Mouse (Mus musculus) CD4-positive, CD25-positive, alpha-beta regulatory T cell, adult 4 months (primary cell): ENCODE measurements around the gene Npm3. TPM values are rescaled to one million over a fixed set of nuclear protein-coding genes. Genes with fewer than 3 reads are reported as not detected.

Source experiments
- ATAC-seq: one replicate; pipeline ENCODE4 v1.8.0; 2017
- polyA plus RNA-seq, 2 experiments: library from polyadenylated mRNA; unstranded; fragments of 100-300 nt; shearing (Covaris generic); gene quantifications; one replicate each; pipeline ENCODE4 v1.2.1; 2017

The Npm3 gene
- polyA plus RNA-seq: 10 to 100 TPM; 11.9 to 37.1 TPM

DNA sequence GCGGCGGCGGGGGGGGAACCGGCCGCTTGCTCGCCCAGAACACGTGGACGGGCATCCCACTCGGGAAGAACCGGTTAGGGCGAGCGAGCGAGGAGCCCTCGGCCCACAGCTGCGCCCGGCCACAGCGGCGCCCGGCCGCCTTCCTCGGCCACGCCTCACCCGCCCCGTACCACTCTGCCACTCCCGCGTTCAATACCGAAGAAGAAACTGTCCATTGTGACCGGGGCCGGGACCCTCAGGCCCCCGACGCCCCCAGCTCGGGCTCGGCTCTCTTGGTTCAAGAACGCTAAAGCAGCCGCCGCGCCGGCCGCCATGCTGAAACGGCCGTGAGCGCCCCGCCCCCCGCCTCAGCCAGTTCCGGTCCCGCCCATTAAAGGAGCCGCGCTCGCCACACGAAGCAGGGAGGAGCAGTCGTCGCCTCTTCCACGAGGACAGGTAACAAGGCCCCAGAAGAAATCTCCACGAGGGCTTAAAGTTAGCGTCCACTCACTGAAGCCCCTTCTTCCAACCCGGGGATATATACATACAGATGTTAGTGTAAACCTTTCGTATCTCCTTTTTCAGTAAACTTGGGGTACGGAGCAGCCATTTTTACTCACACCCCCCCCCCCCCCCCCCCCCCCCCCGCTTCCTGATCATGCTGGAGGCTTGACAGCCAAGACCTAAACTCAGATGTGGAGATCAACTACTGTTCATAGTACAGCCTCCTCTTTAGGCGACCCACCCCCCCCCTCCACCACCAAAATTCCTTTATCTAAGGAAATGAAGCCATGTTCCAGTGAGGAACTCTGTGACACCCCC, at the start of gene Npm3:
Gene Npm3, minus strand, starts transcription at position 349 of the 801 bp plus-strand sequence.
- peak; percentile 82 for ATAC-seq

DNA sequence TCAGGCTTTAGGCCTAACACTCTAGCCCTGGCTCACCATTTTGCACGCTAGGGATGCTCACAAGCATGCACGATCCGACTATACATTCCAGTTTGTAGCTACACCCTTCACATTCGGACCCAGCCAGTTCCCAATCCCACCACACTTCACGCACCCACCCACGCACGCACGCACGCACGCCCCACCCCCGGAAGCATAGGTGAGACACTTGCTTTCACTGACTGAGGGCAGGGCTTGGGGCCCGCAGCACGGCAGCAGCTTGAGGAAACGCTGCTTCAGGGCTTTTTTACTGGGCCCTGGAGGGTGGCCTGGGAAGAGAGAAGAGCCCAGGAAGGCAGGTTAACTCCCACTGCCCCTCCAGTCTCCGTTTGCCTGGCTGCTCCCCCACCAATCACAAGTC, 47.5 kb upstream of the Npm3 start:
- peak; percentile 71 for ATAC-seq

DNA sequence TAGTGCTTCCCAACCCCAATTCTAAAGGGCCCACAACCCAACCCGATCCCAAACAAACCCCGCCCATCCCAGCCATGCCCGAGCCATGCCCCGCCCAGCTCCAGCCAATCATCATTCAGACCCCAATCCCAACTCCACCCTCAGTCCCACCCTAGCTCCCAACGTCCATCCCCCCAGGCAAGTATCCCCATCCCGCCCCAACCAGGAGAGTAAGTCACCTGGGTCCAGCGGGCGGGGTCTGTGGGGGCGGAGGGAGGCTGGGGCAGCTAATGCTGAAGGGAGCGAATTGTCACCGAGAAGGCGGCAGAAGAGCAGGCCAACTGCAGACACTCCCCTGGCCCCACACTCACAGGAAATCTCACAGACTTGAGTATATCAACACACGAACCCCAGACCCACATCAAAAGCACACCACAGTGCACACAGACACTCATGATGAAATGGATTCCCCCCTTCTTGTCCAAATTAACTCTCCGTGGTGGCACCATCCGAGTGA, 46.7 kb upstream of the Npm3 start:
- peak; percentile 88 for ATAC-seq

DNA sequence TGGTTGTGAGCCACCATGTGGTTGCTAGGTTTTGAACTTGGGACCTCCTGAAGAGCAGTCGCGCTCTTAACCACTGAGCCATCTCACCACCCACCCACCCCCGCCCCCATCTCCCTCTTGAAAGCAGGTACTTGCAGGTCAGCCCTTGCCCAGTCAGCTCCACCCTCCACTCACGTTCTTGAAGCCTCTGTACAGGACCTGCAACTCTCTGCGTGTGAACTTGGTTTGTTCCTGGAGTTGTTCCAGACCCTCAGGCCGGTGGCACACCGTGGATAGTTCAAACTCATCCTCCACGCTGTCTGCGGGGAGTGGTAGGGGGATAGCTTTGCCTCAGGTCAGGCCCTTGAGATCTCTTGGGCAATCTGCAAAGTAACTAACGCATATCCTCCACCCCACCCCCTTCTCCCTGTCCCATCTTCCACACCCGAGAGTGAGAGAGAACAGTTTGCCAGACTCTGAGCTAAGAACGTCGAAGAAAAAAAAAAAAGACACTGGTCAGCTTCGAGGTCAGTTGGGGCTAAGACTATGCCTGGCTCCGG, 46.1 kb upstream of the Npm3 start:
- no peak for ATAC-seq

DNA sequence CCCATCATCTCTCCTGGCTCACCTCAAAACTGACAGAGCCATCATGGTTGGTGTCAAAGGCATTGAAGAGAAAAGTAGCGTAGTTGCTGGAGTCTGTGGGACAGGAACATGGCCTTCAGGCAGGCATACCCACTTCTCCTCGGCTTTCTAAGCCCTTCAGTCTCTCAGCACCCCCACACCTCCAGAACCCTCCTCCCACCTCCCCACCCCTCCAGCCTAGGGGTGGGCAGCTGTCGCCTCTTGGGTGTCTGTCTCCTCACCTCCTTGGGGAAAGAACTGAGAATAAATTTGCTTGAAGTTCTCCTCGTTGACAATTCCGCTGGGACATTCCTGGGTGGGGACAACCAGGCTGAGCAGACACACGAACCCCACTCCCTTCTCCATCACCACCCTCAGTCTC, 45.3 kb upstream of the Npm3 start:
- no peak for ATAC-seq

DNA sequence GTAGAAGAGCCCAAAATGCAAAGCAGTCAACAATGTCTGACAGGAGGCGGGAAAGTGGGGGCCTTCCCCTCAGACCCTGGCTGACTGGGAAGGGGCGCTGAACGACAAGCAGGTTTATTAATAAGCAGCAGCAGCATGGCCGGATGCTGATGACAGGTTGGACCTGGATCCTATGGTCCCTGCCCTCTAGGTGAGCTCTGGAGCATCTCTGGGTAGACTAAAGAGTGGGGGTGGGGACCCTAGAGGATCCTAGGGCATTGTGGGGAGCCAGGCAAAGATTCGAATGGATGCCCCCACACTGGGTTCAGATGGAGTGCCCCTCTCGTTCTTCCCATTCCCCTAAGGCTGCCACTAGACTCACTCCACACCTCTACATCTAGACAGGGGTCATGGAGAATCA, 43.0 kb upstream of the Npm3 start:
- no peak for ATAC-seq

DNA sequence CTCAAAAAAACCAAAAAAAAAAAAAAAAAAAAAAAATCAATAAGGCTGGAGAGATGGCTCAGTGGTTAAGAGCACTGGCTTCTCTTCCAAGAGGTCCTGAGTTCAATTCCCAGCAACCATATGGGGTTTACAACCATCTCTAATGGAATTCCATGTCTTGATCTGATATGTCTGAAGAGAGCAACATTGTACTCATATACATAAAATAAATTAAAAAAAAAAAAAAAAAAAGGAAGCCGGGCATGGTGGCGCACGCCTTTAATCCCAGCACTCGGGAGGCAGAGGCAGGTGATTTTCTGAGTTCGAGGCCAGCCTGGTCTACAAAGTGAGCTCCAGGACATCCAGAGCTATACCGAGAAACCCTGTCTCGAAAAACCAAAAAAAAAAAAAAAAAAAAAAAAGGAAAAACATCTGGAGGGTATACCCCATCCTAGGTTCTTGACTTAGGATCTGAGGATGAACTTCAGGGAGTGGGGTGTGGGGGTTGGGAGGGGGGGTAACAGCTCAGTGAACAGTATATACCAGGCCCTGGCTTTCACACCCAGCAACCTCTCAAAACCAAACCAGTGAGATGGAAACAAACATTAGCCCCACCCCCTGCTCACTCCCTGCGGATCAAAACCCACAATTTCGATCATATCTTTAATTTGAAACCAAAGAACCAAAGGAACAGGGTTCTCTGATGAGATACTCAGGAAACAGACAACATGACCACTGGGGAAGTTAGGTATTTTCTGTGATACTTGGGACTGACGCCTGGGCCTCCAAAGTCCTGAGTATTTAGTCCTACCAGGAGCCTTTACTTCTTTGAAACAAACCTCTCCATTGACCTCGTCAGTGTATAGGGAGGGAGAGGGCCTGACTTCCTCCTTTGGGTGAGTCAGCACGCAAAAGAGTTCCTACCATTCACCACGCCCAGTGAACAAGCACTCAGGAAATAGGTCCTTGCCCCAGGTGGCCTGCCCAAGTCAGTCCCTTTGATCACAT, 40.8 kb upstream of the Npm3 start:
- ATAC-seq: peak; percentile 87

DNA sequence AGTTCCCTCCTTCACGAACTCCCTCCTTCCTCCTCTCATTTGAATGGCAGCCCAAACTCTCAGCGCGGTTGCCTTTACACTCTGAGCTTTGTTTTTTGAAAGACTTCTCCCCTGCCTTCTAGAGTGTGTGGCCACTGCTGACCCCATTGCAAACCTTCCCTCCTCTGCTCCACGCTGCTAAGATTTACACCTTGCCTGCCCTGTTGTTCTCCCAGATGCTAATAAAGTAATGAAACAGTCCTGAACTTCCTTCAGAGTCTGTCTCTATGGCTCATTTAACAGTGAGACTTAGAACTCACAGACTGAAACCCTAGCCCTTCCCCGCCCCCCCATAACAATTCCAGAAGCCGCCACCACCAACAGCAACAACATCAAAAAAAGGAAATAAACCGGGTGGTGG, 40.0 kb upstream of the Npm3 start:
- no peak for ATAC-seq

DNA sequence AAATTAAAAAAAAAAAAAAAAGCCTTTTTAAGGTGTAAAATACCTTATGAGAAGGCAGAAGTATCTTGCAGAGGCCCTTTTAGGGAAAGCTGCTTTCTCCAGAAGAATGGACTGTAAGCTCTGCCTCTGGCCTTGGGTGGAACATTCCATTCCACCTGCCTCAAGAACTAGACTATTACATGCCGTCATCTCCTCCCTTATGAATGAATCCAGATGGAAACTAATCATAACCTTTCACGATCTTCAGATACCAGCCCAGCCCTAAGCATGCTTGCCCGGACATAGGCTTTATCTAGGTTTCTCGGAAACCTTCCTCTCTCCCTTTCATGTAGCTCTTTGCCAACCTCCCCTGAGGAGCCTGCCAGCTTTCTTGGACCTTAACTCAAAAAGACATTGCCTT, 38.9 kb upstream of the Npm3 start:
- ATAC-seq: no peak

DNA sequence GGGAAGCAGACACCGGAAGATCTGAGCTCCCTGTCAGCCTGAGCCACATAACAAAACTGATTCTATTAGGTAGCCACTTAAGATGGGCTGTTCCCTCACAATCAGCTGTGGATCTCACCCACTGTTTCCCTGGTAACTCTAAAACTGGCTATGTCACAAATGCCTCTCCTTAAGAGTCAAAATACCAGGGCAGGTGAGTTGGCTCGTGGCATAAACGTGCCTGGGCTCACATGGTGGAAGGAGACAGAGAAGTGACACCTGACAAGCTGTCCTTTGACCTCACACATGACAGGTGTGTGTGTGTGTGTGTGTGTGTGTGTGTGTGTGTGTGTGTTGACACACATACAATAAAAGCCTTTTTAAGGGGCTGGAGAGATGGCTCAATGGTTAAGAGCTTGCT, 38.1 kb upstream of the Npm3 start:
- ATAC-seq: no peak

DNA sequence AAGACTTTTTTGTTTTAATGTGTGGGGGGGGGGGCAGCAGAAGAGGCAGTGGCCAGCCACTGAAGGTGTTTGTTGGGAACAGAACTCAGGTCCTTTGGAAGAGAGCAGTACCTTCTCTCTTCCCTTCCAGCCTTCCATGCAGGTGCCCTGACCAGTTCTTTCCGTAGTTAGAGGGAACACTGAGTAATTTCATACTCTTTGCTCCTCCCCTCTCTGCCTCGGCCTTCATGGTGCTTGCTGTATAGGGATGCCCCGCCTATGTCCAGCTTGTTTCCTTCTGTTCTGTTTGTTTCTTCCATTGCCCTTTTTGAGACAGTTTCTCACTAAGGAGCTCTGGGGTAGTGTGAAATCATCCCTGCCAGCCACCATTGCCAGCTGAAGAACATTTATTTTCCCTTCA, 36.1 kb upstream of the Npm3 start:
- ATAC-seq: no peak

DNA sequence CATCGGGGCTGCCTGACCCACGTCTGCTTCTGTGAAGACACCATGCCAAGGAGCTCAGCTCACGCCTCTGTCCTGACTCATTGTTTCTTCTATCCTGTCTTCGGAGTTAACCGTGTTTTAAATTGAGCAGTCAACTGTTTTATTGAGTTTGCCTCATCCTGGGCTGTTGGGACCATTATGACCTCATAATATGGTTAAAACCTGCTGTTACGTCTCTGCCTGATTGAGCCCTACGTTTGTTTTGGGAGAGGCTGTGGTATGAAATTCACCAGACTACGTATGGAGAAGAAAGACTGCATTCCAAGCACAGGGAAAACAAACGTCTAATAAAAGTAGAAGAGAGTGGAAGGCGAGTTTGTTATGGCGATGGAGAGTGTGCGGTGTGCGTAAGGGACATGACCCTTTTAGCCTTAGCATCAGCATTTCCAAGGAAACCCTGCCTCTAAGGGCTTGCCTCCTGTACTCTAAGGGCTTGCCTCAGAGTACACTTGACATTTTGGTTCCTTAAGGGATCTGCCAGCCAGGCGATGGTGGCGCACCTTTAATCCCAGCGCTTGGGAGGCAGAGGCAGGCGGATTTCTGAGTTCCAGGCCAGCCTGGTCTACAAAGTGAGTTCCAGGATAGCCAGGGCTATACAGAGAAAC, 34.7 kb upstream of the Npm3 start:
- peak; percentile 1 for ATAC-seq

DNA sequence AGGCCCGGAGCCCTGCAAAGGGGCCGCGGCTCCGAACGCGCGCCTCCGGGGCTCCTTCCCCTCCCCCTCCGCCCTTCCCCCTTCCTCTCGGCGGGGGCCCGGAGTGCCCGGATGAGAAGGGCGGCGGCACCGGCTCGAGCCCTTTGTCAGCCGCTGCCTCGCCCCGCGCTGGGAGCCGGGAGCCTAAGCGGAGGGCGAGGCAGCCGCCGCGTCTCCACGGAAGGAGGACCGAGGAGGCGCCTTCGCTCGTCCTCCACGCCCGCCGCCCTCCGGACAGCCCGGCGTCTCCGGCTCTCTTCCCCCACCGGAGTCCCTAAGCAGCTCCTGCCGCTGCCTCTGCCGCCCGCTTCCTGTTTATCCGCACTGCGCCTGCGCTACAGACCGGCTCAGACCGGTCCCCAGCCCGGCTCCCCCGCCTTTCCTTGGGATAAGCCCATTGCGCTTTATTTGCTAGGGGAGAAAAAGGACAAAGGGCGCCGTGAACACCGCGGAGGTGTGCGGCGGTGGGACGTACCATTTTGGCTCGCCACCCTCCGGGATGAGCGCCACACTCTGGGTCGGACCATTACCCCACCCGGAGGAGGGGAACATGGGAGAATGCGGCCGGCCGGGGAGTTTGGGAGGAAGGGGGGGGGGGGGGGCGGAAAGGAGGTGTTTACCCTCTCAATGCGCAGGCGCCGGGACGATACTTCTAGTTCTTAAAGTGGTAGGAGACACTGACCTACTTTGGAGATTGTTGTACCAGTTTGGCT, 34.0 kb upstream of the Npm3 start, which contains the start of gene Mgea5:
Gene Mgea5, minus strand, starts transcription at position 657 of the 752 bp plus-strand sequence.
- peak; percentile 95 for ATAC-seq

DNA sequence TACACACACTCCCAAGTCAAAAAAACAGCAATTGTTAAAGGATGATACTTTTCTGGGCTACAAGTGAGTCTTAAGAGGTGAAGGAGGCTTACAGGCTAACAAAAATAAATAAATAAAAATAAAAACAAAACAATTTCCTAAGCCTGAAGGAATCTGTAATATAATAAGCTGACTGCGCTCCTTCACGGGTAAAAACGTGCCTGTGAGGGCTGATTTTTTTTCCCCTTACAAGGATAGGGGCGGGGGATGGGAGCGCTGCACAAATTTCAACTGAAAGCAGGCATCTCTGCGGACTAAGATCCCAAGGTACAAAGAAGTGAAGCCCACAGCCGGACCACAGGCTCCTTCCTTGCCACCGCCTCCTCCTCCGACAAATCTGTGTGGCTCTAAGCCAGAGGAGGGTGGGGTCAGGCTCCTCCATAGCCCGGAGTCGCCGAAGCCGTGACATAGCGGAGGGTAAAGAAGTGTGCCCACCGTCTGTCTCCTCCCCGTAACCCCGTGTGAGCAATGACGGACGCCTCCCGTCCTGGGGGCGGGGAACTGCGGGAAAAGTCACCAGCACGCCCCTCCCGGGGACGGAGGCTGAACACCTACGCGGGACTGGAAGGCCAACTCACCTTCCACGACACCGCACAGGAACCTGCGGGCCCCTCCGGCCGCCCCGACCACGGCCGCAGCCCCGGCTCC, 33.1 kb upstream of the Npm3 start:
- no peak for ATAC-seq

DNA sequence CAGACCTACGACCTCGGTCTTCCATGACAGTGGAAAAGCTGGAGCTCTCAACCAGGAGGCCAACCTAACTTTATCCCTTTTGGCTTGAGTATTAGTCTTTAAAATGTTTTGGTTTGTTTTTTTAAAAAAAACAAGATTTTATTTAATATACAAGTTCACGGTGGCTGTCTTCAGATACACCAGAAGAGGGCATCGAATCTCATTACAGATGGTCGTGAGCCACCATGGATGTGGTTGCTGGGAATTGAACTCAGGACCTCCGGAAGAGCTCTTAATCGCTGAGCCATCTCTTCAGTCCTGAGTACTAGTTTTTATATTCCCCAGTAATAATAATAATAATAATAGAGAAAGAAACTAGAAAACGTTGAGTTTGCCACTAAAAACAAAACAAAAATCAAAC, 32.3 kb upstream of the Npm3 start:
- no peak for ATAC-seq

DNA sequence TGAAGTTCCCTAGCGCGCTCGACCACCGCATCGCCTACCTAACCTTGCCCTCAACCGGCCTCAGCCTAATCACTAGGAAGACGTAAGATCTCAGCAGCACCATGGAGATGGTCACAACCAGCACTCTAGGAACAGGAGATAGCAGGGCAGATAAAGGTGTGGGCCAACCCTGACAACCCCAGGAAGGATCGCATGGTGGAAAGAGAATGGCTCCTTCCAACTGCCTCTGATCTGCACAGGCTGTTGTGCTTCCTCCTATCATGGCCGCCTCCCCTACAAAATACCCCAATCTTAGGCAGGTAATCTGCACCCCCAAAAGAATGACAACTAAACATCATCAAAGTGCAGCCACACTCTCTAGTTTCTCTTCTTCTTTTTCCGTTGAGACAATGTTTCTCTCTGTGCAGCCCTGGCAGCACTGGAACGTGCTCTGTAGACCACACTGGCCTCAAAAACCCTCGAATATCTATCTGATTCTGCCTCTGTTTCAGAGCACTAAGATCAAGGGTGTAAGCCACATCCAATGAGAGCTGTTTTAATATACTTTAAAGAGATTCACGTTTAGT, 31.0 kb upstream of the Npm3 start:
- ATAC-seq: no peak

DNA sequence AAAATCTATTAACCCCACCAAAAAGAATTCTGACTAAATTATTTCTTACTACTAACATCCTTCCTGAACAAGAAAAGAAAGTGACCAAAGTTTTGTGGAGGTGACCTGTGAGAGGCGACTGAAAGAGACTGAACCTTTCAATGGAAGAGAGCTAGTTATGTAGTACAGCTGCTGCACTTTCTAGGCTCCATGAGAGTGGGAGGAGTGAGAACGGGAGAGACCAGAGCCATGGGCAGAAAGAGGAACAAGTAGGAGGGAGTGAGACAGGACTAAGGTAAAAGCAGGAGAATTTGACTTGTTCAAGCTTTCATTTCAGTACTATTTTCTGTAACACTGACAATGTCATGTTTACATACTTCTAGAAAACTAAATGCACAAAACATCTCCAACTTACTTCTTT, 26.1 kb upstream of the Npm3 start:
- no peak for ATAC-seq

DNA sequence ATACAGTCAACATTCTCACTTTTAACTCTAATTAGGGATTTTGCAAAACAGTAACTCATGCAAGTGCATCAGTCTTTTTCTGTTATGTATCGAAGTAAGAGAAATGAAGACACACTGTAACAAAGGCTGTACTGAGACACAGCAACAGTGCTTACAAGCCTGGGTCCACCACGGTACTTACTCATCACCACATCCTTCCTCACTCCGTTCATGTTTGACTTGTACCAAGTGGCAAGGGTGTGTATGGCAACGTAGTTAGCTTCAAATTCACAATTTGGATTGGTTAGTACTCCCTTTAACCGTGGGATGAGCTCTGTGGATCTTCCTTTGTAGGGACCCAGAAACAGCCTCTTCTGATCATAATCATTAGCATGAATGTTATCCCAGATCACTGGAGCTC, 22.1 kb upstream of the Npm3 start:
- ATAC-seq: no peak

DNA sequence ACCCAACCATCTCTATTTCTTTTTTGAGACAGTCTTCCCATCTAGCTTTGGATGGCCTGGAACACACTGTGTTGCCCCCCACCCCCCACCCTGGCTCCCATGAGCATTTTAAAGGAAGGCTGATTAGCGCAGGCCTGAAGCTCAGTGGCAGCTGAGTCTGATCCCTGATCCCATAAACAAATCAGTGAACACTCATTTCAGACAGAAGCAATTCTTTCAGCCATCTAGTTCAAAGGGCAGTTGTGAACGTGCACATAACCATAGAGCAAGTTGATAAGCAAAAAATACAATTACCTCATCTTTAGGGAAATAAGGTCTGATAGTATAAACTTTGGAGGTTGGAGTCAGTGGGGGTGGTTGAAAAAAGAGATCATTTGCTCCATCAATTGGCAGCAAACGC, 11.4 kb upstream of the Npm3 start:
- ATAC-seq: no peak

DNA sequence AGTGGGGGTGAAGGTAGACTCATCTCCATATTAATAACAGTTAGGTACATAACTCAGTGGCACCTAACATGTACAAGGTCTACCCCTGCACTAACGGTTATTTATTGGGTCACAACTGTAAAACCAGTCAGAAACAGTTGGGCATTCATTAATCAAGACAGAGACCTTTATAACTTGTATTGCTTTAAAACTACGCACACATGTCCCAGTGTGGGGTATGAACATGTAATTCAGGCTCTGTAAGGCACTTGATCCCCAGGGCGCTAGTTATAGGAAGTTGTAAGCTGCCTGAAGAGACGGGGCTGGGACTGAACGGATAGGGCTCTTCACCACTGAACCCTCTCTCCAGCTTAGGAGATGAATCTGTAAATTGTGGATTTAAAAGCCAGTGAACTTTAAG, 9.3 kb upstream of the Npm3 start:
- ATAC-seq: no peak

DNA sequence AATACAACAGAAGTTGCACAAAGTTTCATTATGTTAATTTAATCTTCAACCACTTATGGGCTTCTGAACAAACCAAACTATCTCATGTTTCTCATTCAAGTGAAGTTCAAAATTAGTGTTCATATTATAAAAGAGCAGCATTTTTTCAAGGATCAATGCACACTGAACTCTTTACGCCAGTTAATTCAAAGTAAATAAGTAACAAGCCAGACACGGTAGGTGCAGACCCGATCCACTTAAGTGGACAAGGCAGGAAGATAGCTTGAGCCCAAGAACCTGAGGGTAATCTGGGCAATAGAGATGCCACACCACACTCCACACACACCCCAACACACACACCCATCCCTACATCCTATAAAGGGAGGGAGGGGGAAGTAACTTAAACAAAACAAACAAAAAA, 4.2 kb upstream of the Npm3 start:
- no peak for ATAC-seq
